Mouse (Mus musculus) ES-Bruce4 (cell line): ENCODE results near the gene Dqx1.

Experiments used
- EP300 ChIP-seq: IDR thresholded peaks from 2 replicates; pipeline ENCODE4 v1.6.1; 2011; ENCODE audit warnings: low read depth, low read length; ENCODE audit not compliant: insufficient read depth
- POLR2A ChIP-seq: IDR thresholded peaks from one replicate; pipeline ENCODE4 v1.8.1; 2011; ENCODE audit warnings: low read length; ENCODE audit not compliant: insufficient read depth

- TF ChIP-seq POLR2A (no peak), EP300 (no peak)
These were observed 8.3 kb upstream of the Dqx1 start for GRCm38 (mm10) chr6:83049367-83049766.
